In genomic region chr17:50025173-50025626, GRCm38 (mm10) we compare ENCODE assay signal across 10 mouse cellular contexts.
DNase-seq lines count a peak whose midpoint lies in the region; TF ChIP-seq lines count a peak whose summit lies in the region.
"Had no signal": no experiment of that assay in that cellular context is flagged by ENCODE, and none has a peak within 500 bp of the region (broad histone marks: within the 10 kb centered on the region; RNA-seq: fewer than 3 reads in every experiment).

No protein-coding gene starts in this region.

- no peak for TF ChIP-seq CTCF in lung, adult 2 months (IDR thresholded peaks at IDR 0.05; ENCODE audit: insufficient read depth, low read length)

- 44% methylated on average over 4 of the region's 4 CpGs for WGBS in lung, adult 2 months

- peak; percentile 15 to 36 for DNase-seq in adrenal gland, adult (ENCODE audit: inconsistent age in 2 of 2, low spot score in 1 of 2)
- no peak for DNase-seq in adrenal gland, postnatal 25 days
- peak; percentile 15 for DNase-seq in thymus, postnatal 4 days
- no peak for DNase-seq in thymus, postnatal 14 days
- peak; percentile 17 for DNase-seq in lung, adult 2 months
- DNase-seq in spleen, postnatal 36 days (ENCODE audit: low spot score in 2 of 2): peak; percentile 81 to 86
- no peak for DNase-seq in cerebellum, adult 8-10 months
- DNase-seq in layer of hippocampus, postnatal 14 days (ENCODE audit: low spot score in 2 of 2): no peak

- H3K4me3 ChIP-seq in lung, adult 2 months (replicated peaks; ENCODE audit: extremely low read depth, low read depth, low read length): no peak overlapping the region
- H3K4me3 ChIP-seq: forebrain, embryonic 10.5 days; midbrain, embryonic 12.5 days had no signal

- peaks cover 5% of the 10 kb centered on the region for H3K4me1 ChIP-seq in lung, adult 2 months (ENCODE audit: control insufficient read depth, insufficient read depth, low read length)

- TF ChIP-seq POLR2A in lung, adult 2 months (IDR thresholded peaks at IDR 0.05; ENCODE audit: borderline replicate concordance, extremely low read depth, low read depth, low read length): no peak

Comparison
In these comparisons a context has a peak if more than half of its experiments do, and no peak if none do; other contexts are left out.
1. DNase-seq: peak in adrenal gland, adult (2 of 2), thymus, postnatal 4 days (single experiment), lung, adult 2 months (single experiment) and spleen, postnatal 36 days (2 of 2); none in adrenal gland, postnatal 25 days (single experiment), thymus, postnatal 14 days (single experiment), cerebellum, adult 8-10 months (single experiment) and layer of hippocampus, postnatal 14 days (0 of 2).